Mouse (Mus musculus): ENCODE data around the gene Urb2. TPM values are rescaled to one million over a fixed set of nuclear protein-coding genes. Genes with fewer than 3 reads are reported as not detected.

The Urb2 gene
- polyA plus RNA-seq, 1 experiment from 2014 or later = 6.9 TPM

DNA sequence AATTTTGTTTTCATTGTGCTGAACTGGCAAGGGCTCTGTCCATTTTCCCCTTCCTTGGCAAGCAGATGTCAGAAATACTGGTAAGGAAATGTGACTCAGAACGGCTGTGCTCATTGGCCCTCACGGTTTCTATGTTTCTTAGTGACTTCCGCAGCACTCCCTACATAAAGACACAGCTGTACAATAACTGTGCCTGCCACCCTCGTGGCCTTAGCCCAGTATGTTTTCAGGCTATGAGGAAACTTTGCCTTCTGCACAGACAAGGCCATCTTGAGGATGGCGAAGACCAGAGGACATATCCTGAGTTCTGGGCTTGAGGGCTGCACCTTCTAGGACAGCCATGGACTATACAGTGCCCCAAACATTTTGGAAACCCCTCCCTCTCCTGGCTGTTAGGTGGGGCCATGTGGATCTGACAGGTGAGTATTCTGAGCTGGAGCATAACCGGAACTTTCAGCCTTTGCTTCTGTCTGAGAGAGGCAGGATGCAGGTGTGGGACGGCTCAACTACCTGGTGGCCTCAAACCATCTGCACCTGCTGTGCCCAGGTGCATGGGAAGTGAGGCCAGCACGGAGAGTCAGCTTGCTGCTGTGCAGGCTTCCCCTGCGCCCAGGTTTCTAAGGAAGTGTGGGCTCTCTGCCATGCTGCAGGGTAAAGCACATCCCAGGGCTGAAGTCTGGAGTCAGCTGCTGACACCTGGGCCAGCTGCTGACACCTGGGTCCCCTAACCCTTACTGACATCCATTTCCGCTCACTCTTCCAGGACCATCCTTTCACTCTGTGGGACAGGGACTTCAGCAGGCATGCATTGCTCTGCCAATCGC lies 35.7 kb downstream of the Urb2 start:
- Histone ChIP-seq H3K27me3 (ENCODE audit: control insufficient read depth, insufficient read depth, low read length) (no peaks in the 10 kb centered on the region), H3K4me1 (ENCODE audit: control insufficient read depth, insufficient read depth, low read length) (no peaks in the 10 kb centered on the region), H3K36me3 (ENCODE audit: control insufficient read depth, insufficient read depth, low read length) (no peaks in the 10 kb centered on the region), H3K9me3 (ENCODE audit: control insufficient read depth, low read length) (no peaks in the 10 kb centered on the region), H3K27ac (ENCODE audit: low read depth, low read length) (no peak overlapping the region), H3K9ac (ENCODE audit: low read length) (no peak overlapping the region), H3K4me3 (ENCODE audit: low read depth, low read length) (no peak overlapping the region), H3K4me2 (no peak overlapping the region)
- ATAC-seq (ENCODE audit: low FRiP score) (no peak), DNase-seq (ENCODE audit: low spot score, missing footprints) (no peak)
- 78% methylated on average over 11 of the region's 11 CpGs for WGBS

GRCm38 (mm10) chr8:124066325-124067058 lies 45.2 kb downstream of the Urb2 start:
- WGBS = 85% methylated on average over 4 of the region's 4 CpGs
- H3K4me3 ChIP-seq (ENCODE audit: low read depth, low read length) = no peak overlapping the region
- no peaks in the 10 kb centered on the region for H3K36me3 ChIP-seq (ENCODE audit: control insufficient read depth, insufficient read depth, low read length)
- H3K27me3 ChIP-seq (ENCODE audit: control insufficient read depth, insufficient read depth, low read length) = no peaks in the 10 kb centered on the region
- H3K27ac ChIP-seq (ENCODE audit: low read depth, low read length) = no peak overlapping the region
- no peaks in the 10 kb centered on the region for H3K4me1 ChIP-seq (ENCODE audit: control insufficient read depth, insufficient read depth, low read length)
- no peak overlapping the region for H3K9ac ChIP-seq (ENCODE audit: low read length)
- no peak for DNase-seq (ENCODE audit: low spot score, missing footprints)
- ATAC-seq (ENCODE audit: low FRiP score) = no peak
- H3K4me2 ChIP-seq = no peak overlapping the region
- no peaks in the 10 kb centered on the region for H3K9me3 ChIP-seq (ENCODE audit: control insufficient read depth, low read length)

DNA sequence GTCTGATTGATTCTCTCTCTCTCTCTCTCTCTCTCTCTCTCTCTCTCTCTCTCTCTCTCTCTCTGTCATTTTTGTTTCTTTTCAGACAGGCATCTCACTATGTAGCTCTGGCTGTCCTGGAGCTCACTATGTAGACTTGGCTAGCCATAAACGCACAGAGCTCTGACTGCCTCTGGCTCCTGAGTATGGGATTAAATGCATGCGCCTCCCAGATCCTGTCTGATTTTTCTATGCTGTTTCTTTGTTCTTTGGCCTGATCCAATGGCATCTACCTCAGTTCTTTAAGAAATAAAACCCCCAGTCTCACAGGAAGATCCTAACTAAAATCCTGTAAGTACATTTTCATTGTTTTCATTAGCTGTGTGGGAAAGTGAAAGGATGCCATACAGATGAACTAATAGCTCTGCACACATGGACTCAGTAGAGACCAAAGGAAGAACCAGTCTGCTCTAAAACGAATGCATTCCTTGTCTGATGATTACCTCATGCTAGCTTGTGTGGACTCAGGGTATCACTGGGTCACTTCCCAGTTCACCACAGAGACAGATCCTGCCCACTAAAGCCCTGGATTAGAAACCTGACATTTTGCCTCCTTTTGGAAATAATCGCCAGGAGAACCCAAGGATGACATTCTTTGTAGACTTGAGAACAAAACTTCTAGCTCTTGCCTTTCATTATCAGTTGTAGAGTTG lies 45.9 kb downstream of the Urb2 start:
- Histone ChIP-seq H3K36me3 (ENCODE audit: control insufficient read depth, insufficient read depth, low read length) (no peaks in the 10 kb centered on the region), H3K4me3 (ENCODE audit: low read depth, low read length) (no peak overlapping the region), H3K27ac (ENCODE audit: low read depth, low read length) (no peak overlapping the region), H3K9me3 (ENCODE audit: control insufficient read depth, low read length) (no peaks in the 10 kb centered on the region), H3K4me1 (ENCODE audit: control insufficient read depth, insufficient read depth, low read length) (no peaks in the 10 kb centered on the region), H3K9ac (ENCODE audit: low read length) (no peak overlapping the region), H3K4me2 (no peak overlapping the region), H3K27me3 (ENCODE audit: control insufficient read depth, insufficient read depth, low read length) (no peaks in the 10 kb centered on the region)
- ATAC-seq (ENCODE audit: low FRiP score) (no peak), DNase-seq (ENCODE audit: low spot score, missing footprints) (no peak)
- 76% methylated on average over 4 of the region's 4 CpGs for WGBS

DNA sequence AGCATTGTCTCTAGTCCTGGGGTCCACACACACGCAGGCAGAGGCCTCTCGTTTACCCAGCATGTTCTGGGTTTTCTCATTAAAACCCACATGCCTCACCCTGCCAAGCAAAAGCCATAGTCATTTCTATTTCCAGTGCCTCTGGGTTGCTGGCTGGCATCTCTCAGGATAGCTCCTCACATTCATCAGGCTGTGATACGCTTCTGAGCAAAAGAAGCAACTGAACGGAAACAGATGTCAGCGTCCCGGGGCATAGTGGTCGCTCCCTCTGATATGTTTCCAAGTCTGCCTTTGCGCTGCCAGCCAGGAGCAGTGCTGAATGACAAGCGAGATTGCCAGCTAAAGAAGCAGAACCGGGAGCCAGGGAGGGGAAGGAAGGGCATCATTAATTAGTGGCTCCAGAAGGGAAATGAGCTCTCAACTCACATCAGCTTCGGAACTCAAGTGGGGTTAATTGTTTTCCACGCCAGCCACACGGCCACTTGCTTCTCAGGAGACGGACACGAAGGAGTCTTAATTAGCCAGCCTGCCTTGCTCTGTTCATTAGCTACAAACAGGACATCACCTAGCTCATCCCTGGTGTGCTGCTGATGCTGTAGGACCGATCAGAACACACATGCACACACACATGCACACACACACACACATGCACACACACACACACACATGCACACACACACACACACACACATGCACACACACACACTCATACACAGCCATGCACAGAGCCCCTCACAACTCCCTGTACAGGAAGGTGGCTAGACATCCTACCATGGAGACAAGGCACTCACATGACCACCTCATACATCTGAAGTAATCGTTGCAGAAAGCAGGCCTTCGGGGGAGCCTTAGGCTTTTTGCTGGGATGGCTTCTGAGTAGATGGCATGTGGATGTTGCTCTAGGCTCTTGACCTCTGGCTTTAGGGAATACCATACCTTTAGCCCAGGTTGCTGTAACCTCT lies 49.3 kb downstream of the Urb2 start:
- H3K9ac ChIP-seq (ENCODE audit: low read length) = no peak overlapping the region
- no peaks in the 10 kb centered on the region for H3K9me3 ChIP-seq (ENCODE audit: control insufficient read depth, low read length)
- H3K4me3 ChIP-seq (ENCODE audit: low read depth, low read length) = no peak overlapping the region
- H3K4me1 ChIP-seq (ENCODE audit: control insufficient read depth, insufficient read depth, low read length) = no peaks in the 10 kb centered on the region
- H3K36me3 ChIP-seq (ENCODE audit: control insufficient read depth, insufficient read depth, low read length) = no peaks in the 10 kb centered on the region
- no peak overlapping the region for H3K27ac ChIP-seq (ENCODE audit: low read depth, low read length)
- no peak overlapping the region for H3K4me2 ChIP-seq
- no peak for DNase-seq (ENCODE audit: low spot score, missing footprints)
- no peak for ATAC-seq (ENCODE audit: low FRiP score)
- no peaks in the 10 kb centered on the region for H3K27me3 ChIP-seq (ENCODE audit: control insufficient read depth, insufficient read depth, low read length)
- 74% methylated on average over 18 of the region's 18 CpGs for WGBS

- no peak overlapping the region for H3K4me2 ChIP-seq
- no peaks in the 10 kb centered on the region for H3K27me3 ChIP-seq (ENCODE audit: control insufficient read depth, insufficient read depth, low read length)
- 68% methylated on average over 8 of the region's 8 CpGs for WGBS
- H3K36me3 ChIP-seq (ENCODE audit: control insufficient read depth, insufficient read depth, low read length) = no peaks in the 10 kb centered on the region
- H3K9me3 ChIP-seq (ENCODE audit: control insufficient read depth, low read length) = no peaks in the 10 kb centered on the region
- DNase-seq (ENCODE audit: low spot score, missing footprints) = no peak
- no peaks in the 10 kb centered on the region for H3K4me1 ChIP-seq (ENCODE audit: control insufficient read depth, insufficient read depth, low read length)
- H3K9ac ChIP-seq (ENCODE audit: low read length) = no peak overlapping the region
- H3K27ac ChIP-seq (ENCODE audit: low read depth, low read length) = no peak overlapping the region
- no peak overlapping the region for H3K4me3 ChIP-seq (ENCODE audit: low read depth, low read length)
- ATAC-seq (ENCODE audit: low FRiP score) = no peak
Observed at GRCm38 (mm10) chr8:124075977-124076376, 54.7 kb downstream of the Urb2 start.

DNA sequence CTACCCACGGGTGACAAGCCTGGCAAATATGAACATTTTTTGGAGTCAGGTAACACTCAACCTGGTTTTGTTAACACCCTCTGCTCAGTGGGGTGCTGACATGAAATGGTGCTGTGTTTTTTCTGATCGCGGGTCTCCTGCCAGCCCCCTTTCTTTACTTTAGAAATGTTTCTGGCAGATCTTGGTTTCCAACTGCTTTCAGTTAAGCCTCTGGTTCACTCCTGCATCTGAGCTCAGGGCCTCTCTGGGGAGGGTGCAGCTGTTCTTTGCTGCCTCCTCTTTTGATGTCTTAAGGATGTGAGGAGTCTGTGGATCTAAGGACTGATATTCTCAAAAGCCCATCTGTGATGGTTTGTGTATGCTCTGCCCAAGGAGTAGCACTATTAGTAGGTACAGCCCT lies 55.1 kb downstream of the Urb2 start:
- Histone ChIP-seq H3K4me2 (no peak overlapping the region), H3K27me3 (ENCODE audit: control insufficient read depth, insufficient read depth, low read length) (no peaks in the 10 kb centered on the region), H3K4me1 (ENCODE audit: control insufficient read depth, insufficient read depth, low read length) (no peaks in the 10 kb centered on the region), H3K27ac (ENCODE audit: low read depth, low read length) (no peak overlapping the region), H3K9ac (ENCODE audit: low read length) (no peak overlapping the region), H3K9me3 (ENCODE audit: control insufficient read depth, low read length) (no peaks in the 10 kb centered on the region), H3K36me3 (ENCODE audit: control insufficient read depth, insufficient read depth, low read length) (no peaks in the 10 kb centered on the region), H3K4me3 (ENCODE audit: low read depth, low read length) (no peak overlapping the region)
- 49% methylated on average over 3 of the region's 3 CpGs for WGBS
- ATAC-seq (ENCODE audit: low FRiP score) (no peak), DNase-seq (ENCODE audit: low spot score, missing footprints) (no peak)

DNA sequence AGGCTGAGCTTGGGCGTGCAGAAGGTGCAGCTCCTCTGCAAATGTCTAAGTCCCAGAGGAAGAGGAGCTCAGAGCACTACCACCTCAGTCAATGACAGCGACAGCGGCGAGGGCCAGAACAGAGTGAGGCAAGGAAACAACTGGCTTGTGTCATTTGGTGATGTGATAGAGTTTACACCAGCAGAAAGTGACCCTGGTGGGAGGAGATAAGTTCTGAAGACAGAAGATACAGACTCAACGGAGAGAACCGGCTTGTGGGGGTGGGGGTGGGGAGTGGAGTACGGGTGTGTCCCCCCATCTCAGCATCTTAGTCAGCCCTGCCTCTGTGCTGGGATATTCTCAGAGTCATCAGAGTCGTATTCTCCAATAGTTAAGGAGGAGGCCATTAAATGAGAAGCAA lies 56.1 kb downstream of the Urb2 start:
- no peaks in the 10 kb centered on the region for H3K9me3 ChIP-seq (ENCODE audit: control insufficient read depth, low read length)
- H3K36me3 ChIP-seq (ENCODE audit: control insufficient read depth, insufficient read depth, low read length) = no peaks in the 10 kb centered on the region
- no peak overlapping the region for H3K9ac ChIP-seq (ENCODE audit: low read length)
- no peak overlapping the region for H3K4me2 ChIP-seq
- ATAC-seq (ENCODE audit: low FRiP score) (no peak), DNase-seq (ENCODE audit: low spot score, missing footprints) (no peak)
- 85% methylated on average over 8 of the region's 8 CpGs for WGBS
- H3K27me3 ChIP-seq (ENCODE audit: control insufficient read depth, insufficient read depth, low read length) = no peaks in the 10 kb centered on the region
- no peaks in the 10 kb centered on the region for H3K4me1 ChIP-seq (ENCODE audit: control insufficient read depth, insufficient read depth, low read length)
- H3K4me3 ChIP-seq (ENCODE audit: low read depth, low read length) = no peak overlapping the region
- no peak overlapping the region for H3K27ac ChIP-seq (ENCODE audit: low read depth, low read length)

- DNase-seq (ENCODE audit: low spot score, missing footprints) = no peak
- Histone ChIP-seq H3K27ac (ENCODE audit: low read depth, low read length) (no peak overlapping the region), H3K9ac (ENCODE audit: low read length) (no peak overlapping the region), H3K4me1 (ENCODE audit: control insufficient read depth, insufficient read depth, low read length) (no peaks in the 10 kb centered on the region), H3K36me3 (ENCODE audit: control insufficient read depth, insufficient read depth, low read length) (no peaks in the 10 kb centered on the region), H3K4me3 (ENCODE audit: low read depth, low read length) (no peak overlapping the region), H3K9me3 (ENCODE audit: control insufficient read depth, low read length) (no peaks in the 10 kb centered on the region), H3K4me2 (no peak overlapping the region), H3K27me3 (ENCODE audit: control insufficient read depth, insufficient read depth, low read length) (no peaks in the 10 kb centered on the region)
- 87% methylated on average over 10 of the region's 10 CpGs for WGBS
- no peak for ATAC-seq (ENCODE audit: low FRiP score)
Observed at GRCm38 (mm10) chr8:124077998-124078397, 56.7 kb downstream of the Urb2 start.
